Mouse (Mus musculus): ENCODE results near the gene Gm7579. TPM values are rescaled to one million over a fixed set of nuclear protein-coding genes. Genes with fewer than 3 reads are reported as not detected.
"Not testable (repeated sequence)": the region's sequence is repeated elsewhere in the genome, so short reads cannot be mapped to it uniquely, and the experiment has no call there.

Gene Gm7579
- total RNA-seq, 2 experiments from 2014 or later, result not detected

DNA sequence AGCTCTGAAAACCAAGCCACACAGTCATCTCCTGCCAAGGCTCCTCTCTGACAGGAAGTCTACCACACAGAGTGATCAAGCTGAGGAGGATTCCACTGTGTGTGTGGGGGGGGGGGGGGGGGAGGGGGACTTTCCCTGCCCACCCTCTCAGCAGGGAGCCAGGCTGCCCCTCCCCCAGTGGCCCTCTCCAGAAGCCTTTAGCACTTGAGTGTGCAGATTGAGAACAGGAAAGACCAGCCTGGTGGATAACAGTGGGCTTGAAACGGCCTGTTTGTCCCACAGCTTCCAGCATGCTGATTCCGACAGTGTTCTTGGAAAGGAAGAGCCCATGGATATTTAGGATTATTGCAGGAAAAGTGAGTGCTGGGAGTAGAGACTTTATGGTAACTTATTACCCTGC lies 12.9 kb downstream of the Gm7579 start:
- no peak overlapping the region for H3K27ac ChIP-seq
- no peak for DNase-seq (ENCODE audit: extremely low spot score in 1 of 2, low spot score in 2 of 2)
- intact Hi-C loops (cut with DNase I), result no loop called here
- no peak for TF ChIP-seq CTCF (IDR thresholded peaks at IDR 0.05)
- no peak overlapping the region for H3K4me3 ChIP-seq

DNA sequence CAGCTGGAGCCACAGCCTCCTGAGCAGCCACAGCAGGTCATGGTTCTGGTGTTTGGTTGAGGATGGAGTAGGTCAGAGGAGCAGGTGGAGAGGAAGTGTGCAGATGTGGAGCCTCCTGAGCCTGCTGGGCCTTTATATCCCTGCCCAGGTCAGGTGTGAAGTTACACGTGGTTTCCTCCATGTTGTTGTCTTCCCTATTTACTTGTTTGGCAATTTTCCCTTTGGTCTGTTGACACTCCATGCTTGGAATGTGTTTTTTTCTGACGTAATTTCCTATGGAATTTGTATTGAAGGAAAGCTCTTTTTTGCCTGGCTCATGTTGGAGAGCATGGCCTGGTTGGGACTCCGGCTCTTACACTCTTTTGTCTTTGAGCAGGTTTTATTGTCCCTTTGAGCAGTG lies 18.2 kb downstream of the Gm7579 start, which contains the start of gene Krtap5-5:
TSS of gene Krtap5-5 (minus strand) at position 101 of the 400 bp plus-strand sequence.
- intact Hi-C loops (cut with DNase I); H3K4me3 ChIP-seq; DNase-seq (ENCODE audit: extremely low spot score in 1 of 2, low spot score in 2 of 2); H3K27ac ChIP-seq: not testable (repeated sequence)

DNA sequence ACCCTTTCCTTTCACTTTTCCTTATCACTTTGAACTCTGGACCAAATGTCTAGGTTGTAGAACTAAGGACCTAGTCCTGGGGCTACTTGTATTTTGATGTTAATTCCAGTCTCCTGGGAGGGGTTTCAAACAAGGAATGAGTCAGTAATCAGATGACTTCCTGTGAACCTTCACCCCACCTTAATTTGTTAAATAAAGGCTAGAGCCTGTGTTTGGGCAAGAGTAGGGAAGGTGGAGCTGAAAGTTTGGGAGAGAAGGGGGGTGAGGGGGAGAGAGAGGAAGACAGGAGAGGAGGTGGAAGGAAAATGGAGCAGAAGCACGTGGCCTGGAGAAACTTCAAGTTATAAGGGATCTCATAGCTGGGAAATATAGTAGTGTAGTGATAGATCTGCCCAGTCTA lies 19.9 kb downstream of the Gm7579 start:
- H3K27ac ChIP-seq, result no peak overlapping the region
- no peak for DNase-seq (ENCODE audit: extremely low spot score in 1 of 2, low spot score in 2 of 2)
- no peak for TF ChIP-seq CTCF (IDR thresholded peaks at IDR 0.05)
- H3K4me3 ChIP-seq, result no peak overlapping the region
- intact Hi-C loops (cut with DNase I), result no loop called here

DNA sequence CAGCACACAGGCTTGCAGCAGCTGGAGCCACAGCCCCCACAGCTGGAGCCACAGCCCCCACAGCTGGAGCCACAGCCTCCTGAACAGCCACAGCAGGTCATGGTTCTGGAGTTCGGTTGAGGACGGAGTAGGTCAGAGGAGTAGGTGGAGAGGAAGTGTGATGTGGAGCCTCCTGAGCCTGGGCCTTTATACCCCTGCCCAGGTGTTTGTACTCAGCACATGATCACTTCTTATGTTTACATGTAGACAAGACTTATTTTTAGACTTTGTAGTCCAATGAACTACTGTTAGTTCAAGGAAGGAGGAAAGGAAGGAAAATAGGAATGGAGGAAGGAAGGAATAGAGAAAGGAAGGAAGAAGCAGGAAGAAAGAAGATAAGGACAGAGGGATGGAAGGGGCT lies 29.3 kb downstream of the Gm7579 start, which contains the start of gene Gm40460:
TSS of gene Gm40460 (minus strand) at position 101 of the 400 bp plus-strand sequence.
- no peak for DNase-seq (ENCODE audit: extremely low spot score in 1 of 2, low spot score in 2 of 2)
- no peak within 1 kb of the TSS for H3K27ac ChIP-seq
- no peak for TF ChIP-seq CTCF (IDR thresholded peaks at IDR 0.05)
- H3K4me3 ChIP-seq, result no peak within 1 kb of the TSS
- intact Hi-C loops (cut with DNase I), result no loop called here

DNA sequence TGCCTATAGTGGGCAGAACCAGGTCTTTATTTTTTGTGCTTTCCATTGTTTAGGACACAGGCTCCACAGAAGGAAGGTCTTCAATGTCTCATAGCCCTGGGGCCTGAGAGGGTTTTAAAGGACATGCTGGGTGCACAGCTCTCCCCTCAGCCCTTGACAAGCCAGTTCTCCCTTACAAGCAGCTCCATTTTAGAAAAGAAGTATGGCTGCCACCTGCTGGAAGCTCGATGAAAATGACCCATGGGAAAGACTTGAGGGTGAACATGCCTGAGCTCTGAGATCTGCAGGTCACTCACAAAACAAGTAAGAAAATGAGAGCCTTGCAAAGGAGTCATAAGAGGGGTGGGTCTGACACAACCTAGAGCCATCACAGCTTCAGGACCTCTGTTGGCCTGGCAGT lies 38.2 kb downstream of the Gm7579 start:
- peak; percentile 55 for TF ChIP-seq CTCF (IDR thresholded peaks at IDR 0.05)
- H3K27ac ChIP-seq, result no peak overlapping the region
- intact Hi-C loops (cut with DNase I), result loop anchor here (1.0 to 2.0 kb wide), 2 partner anchors 104 to 179 kb away; no protein-coding TSS in a partner anchor
- peak; percentile 21 to 33 for DNase-seq (ENCODE audit: extremely low spot score in 1 of 2, low spot score in 2 of 2)
- H3K4me3 ChIP-seq, result no peak overlapping the region

DNA sequence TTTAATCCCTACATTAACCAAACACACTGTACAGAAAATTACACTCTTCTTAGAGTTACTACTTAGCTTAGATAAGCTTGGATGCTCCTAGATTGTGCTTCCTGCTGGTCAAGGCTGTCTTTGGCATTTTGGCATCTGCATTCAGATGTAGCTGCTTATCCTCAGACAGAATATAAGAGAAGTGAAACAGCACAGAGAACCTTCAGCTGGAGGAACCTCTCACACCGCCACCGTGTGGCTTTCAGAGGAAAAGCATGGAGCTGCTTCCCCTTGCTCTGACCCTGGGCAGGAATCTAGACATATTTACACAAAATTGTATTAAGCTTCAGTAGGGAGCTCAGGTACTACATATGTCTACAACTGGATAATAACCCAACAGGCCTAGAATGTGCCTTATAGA lies 43.9 kb downstream of the Gm7579 start:
- H3K4me3 ChIP-seq, result no peak overlapping the region
- TF ChIP-seq CTCF (IDR thresholded peaks at IDR 0.05), result peak; percentile 77
- DNase-seq (ENCODE audit: extremely low spot score in 1 of 2, low spot score in 2 of 2), result peak; percentile 26 to 28
- no peak overlapping the region for H3K27ac ChIP-seq
- intact Hi-C loops (cut with DNase I), result no loop called here

DNA sequence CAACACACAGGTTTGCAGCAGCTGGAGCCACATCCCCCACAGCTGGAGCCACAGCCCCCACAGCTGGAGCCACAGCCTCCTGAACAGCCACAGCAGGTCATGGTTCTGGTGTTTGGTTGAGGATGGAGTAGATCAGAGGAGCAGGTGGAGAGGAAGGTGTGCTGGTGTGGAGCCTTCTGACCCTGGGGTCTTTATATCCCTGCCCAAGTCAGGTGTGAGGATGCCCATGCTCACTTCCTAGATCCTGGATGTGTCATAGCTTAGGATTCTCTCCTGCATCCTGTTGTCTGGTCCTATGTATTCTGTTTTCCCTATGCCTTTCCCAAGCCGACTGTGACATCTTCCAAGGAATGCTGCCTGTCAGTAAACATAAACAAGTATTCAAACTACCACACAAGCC lies 46.6 kb downstream of the Gm7579 start, which contains the start of gene Gm2431:
TSS of gene Gm2431 (minus strand) at position 101 of the 400 bp plus-strand sequence.
- H3K4me3 ChIP-seq; intact Hi-C loops (cut with DNase I); DNase-seq (ENCODE audit: extremely low spot score in 1 of 2, low spot score in 2 of 2); H3K27ac ChIP-seq: not testable (repeated sequence)

Other genes with a start within 250 kb of the Gm7579 start
- gene Mob2, start 150.8 kb upstream of the Gm7579 start, total RNA-seq (2021), result 10 to 100 TPM; 37.6 to 38.7 TPM
- 100 to 1,000 TPM; 153 to 173 TPM for gene Dusp8, start 116.0 kb upstream of the Gm7579 start, total RNA-seq (2021)
- not detected for gene Gm45618, start 91.1 kb upstream of the Gm7579 start, total RNA-seq (2021)
- not detected for gene Gm39115, start 75.8 kb upstream of the Gm7579 start, total RNA-seq (2021)
- not detected for gene Gm45337, start 67.3 kb upstream of the Gm7579 start, total RNA-seq (2021)
- gene Gm29735, start 54.7 kb upstream of the Gm7579 start, total RNA-seq (2021), result not detected
- not detected for gene Gm4553, start 46.1 kb upstream of the Gm7579 start, total RNA-seq (2021)
- not detected for gene Krtap5-2, start 35.9 kb upstream of the Gm7579 start, total RNA-seq (2021)
- gene Gm10153, start 21.5 kb upstream of the Gm7579 start, total RNA-seq (2021), result not detected
- not detected for gene Krtap5-3, start 10.5 kb upstream of the Gm7579 start, total RNA-seq (2021)
- gene Krtap5-5, start 18.1 kb downstream of the Gm7579 start, total RNA-seq (2021), result not detected
- not detected for gene Gm40460, start 29.2 kb downstream of the Gm7579 start, total RNA-seq (2021)
- not detected for gene Gm2431, start 46.5 kb downstream of the Gm7579 start, total RNA-seq (2021)
- not detected for gene Gm4559, start 62.5 kb downstream of the Gm7579 start, total RNA-seq (2021)
- gene Krtap5-1, start 85.3 kb downstream of the Gm7579 start, total RNA-seq (2021), result not detected
- gene Krtap5-4, start 91.7 kb downstream of the Gm7579 start, total RNA-seq (2021), result not detected
- gene Ifitm10, start 161.9 kb downstream of the Gm7579 start, total RNA-seq (2021), result 10 to 100 TPM; 31.4 to 36.1 TPM
- gene Gm49369, start 170.8 kb downstream of the Gm7579 start, total RNA-seq (2021), result 1 to 10 TPM; 4.3 to 4.5 TPM
- gene Ctsd, start 176.2 kb downstream of the Gm7579 start, total RNA-seq (2021), result 100 to 1,000 TPM; 304 TPM
- gene Syt8, start 223.0 kb downstream of the Gm7579 start, total RNA-seq (2021), result not detected
- under 1 TPM in 1 of 2 experiments, not detected in 1; 0.50 TPM for gene Tnni2, start 229.9 kb downstream of the Gm7579 start, total RNA-seq (2021)
- gene Lsp1, start 248.9 kb downstream of the Gm7579 start, total RNA-seq (2021), result 1 to 10 TPM; 3.4 to 7.1 TPM